Mouse (Mus musculus) spleen, adult 12 weeks (tissue): ENCODE results near the gene Scn11a.

Source experiments
- DNase-seq: peaks from one replicate; pipeline ENCODE4 v3.0.0; 2022; ENCODE audit warnings: low spot score

Gene Scn11a

DNA sequence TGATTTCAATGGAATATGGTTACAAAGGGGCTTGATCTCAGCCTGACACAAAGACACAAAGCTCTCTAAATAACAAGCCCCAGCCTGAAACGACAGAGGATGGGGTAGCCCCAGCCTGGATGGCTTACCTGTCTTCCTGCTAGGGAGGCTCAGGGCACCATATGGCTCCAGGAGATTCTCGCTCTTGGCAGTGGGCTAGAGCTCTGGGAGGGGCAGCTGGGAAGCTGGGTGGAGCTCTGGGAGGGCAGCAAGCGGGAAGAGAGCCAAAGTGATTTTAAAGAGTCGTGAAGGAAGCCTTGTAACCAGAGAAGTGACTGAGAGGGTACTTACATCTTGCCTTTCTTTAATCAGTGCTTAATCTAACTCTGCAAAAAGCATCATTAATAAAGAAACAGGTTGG is at the start of gene Scn11a:
Gene Scn11a (minus strand): TSS at position 160 of the 400 bp plus-strand sequence.
- DNase-seq = no peak

DNA sequence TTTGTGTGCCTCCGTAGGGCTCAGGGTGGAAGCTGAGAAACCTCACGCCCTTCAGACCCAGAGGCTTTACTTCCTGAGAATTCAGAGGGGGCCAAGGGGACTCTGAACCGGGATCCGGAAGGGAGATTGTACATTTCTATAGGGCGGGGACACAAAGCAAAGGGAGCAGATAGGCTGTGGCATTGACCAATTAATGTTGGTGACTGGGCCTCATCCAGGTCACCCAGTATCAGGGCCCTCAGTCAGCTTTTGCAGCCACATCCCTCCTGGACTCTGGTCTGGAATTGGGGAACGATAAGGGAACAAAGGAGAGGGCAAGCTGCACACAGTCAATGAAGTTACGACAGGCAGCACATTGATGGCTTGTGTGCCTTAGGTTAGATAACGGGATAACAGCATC is 28.9 kb upstream of the Scn11a start:
- DNase-seq = no peak

DNA sequence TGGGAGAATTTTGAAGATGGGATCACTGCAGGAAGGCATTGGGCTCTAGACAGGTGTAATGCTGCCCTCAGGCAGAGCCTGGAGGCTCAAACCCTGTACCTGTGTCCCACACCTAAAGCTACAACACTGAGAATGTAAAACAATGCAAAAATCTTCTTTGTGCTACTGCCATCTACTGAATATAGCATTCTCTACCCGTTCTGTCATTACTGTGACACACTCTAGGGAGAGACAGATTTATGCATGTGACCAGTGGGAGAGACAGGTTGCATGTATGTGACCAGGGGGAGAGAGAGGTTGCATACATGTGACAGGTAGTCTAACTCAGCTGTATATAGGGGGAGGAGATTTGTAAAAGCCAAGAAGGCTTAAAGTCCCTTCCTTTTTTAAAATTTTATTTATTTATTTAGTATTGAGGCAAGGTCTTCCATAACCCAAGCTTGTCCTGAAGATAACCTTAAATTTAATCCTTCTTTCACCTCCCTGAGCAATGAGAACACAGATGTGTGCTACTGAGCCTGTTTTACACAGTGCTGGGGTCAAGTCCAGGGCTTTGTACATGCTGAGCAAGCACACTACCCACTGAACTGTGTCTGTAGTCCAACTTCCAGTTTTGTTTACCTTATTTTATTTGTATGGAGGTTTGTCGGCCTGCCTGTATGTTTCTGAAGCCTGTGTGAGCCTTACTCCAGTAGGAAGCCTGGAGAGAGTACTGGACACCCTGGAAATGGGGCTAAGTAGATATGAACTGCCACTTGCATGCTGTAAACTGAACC is 28.0 kb upstream of the Scn11a start:
- DNase-seq = no peak

DNA sequence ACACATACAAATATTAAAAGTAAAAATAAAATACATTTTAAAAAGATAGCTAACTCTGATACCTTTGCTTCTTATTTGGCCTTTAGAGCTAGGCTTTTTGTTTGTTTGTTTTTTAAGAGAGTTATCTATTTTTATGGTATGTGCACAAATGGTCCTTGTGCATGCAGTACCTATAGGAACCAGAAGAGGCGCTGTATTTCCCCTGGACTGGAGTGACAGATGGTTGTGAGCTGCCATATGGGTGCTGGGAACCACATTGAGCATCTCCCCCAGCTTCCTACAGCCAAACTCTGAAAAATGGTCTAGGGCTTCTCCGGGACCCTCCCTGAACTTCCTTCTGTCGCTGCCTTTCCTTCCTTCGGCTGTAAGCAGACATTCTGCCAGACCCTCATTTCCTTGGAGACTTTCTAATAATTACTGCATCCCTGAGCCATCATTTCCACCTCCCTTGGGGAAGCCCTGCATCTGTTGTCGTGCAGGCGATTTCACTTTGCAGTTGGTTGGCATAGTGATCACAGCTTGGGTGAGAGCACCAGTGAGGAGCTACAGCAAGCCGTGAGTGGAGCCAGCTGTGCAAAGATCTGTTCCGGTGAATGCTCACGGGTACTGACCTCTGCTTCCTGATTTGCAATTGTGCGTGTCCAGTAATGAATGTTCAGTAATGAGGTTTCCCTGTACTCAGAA is 27.2 kb upstream of the Scn11a start:
- DNase-seq = no peak

DNA sequence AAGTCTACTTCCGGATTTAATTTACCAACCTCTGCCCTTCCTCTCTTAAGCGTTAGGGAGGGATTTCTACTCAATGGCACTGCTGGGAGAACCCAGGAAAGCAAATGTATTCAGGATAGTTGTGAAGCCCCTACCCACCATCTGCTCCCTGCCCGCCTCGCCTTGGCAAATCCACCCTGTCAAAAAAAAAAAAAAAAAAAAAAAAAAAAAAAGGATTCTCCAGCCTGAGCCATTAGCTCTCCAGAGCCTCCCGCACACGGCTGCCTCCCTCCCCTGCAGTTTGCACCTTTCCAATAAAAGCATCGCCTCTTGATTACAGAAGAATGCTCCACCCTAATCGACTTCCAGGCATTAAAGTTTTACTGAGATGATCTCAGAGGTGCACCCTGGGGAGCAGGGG is 24.0 kb upstream of the Scn11a start:
- no peak for DNase-seq

DNA sequence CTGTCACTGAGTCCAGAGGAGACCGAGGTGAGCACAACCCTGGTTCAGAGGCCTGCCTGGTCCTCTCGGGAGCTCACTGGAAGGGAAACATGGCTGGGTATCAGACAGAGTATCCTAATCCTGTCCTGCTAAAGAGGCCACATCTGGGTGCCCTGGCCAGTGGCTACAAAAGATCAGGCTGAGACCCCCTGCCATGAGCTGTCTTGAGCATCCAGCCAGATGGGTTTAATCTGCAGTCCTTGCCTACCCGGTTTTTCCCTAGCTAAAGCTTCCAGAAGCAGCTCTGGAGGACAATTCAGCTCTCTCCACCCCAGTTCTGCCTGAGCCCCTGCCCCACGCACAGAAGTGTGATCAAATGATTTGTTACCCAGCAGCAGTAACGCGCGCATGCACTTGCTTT is 23.4 kb upstream of the Scn11a start:
- no peak for DNase-seq

DNA sequence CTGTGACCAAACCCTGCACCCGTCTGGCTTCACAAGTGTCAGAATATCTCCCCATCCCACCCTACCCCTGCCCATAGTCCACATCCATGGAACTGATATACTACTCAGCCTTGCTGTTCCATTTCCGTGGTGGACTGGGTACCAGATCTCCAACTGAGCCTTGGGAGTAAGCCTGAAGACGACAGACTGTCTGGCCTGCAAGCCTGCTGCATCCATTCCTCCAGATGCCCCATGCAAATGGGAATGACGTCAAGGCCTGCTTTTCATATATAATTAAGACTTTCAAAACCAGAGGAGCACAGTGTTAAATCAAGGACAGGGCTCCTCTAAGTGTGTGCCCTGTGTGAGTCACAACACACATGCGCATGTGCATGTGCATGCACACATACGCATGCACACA is 21.9 kb upstream of the Scn11a start:
- no peak for DNase-seq

DNA sequence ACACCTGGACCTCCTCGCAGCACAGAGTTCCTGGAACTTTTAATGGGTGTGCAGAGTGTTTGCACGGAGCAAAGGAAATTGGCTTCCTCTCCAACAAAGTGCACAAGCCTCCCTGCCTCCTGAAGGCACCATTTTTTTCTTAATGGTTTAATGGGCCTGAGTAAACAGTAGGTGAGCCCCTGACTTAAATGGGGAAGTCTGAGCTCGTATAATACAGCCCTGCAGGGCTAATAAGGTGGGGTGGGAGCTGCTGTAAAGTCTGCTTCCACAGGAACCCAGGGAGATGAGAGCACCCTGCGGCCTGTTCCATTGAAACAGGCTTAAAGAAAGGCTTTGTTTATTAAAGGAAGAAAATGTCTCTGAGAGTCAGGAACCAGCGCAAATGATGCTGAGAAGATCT is 19.5 kb upstream of the Scn11a start:
- DNase-seq = no peak

DNA sequence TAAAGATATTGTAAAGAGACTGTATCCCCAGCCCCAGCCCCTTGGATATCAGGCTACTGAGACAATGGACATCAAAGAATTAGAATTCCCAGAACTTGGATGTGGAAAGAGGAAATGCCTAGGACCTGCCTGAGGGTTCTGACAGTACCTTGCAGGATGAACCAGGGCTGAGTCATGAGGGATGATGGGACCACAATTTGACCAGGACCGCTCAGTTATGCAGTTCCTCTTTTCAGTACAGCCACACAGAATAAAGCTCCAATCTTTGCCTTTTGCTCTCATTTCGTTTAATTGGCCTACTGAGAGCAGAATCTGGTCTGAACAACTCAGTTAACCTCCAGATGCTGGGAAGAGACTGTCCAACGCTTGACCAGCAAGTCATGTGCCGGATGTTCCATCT is 18.3 kb upstream of the Scn11a start:
- no peak for DNase-seq

DNA sequence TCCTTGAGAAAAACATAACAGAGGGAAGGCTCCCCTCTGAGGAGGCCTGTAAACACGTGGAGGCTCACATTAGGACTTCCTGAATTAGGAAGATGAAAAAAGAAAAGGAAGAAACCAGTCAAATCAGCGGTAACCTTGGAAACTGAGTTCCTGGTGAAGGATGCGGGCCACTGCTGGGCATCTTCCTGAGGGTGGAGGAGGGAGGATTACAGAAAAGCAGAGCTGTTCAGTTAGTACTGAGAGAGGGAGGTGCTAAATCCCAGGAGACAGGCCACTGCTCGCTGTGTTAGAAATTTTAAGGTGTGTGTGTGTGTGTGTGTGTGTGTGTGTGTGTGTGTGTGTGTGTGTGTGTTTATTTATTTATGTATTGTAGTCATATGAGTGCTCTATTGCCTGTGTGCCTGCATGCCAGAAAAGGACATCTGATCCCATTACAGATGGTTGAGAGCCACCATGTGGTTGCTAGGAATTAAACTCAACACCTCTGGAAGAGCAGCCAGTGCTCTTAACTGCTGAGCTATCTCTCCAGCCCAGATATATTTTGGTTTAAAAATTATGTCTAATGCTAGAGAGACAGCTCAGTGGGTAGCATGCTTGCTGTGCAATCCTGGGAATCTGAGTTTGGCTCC is 17.4 kb upstream of the Scn11a start:
- DNase-seq = no peak

DNA sequence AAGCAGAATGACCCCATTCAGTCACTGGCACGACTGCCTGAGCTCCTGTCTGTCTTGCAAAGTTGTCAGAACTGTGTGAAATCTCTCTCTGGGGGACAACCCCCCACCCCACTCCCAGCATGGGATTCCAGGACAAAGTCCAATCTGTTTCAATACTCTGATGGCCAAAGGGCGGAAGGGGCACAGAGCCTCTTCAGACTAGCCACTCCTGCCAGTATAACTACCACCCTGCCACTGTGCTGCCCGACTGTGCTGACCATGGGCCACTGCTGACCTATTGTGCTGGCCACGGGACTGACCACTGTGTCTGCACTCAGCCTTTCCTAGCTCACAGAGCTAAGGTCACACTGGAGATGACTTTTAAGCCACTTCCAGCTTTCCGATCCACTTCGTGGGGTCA is 16.8 kb upstream of the Scn11a start:
- DNase-seq = no peak

DNA sequence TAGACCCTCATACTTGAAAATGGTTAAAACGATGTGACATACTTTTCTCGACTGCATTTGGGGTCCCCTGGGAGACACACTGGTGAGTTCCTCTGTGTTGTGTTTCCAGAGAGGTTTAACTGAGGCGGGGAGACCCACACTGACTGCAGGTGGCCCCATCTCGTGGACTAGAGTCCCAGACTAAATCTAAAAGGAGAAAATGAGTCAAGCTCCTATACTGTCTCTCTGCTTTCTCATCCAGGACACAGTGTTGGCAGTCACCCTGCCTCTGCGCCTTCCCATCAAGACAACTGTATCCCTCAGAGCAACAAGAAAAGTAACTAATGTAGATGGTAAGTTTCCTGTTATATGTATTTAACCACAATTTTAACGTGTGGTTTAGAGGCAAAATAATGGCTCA is 15.9 kb upstream of the Scn11a start:
- DNase-seq = no peak

DNA sequence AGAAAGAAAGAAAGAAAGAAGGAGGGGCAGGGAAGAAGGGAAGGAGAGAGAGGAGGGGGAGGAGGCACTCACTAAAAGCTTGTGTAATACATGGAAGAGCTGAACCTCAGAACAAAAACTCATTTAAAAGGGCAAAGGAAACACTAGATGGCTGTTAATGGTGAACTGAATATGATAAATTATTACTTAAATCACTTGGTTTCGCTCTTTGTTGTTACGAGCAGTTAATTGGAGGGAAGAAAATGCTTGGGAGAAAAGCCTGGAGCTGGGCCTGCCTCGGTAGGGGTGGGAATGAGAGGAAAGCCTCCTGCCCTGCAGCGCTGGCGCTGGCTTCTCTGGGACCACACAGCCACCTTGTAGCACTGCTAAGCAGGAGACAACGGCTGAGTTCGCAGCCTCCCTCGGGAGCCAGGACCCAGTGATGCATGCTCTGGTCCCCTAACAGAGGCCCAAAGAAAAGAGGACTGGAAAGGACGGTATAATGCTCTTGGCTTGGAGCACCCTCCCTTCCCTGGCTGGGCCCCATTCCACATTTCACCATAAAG is 10.4 kb upstream of the Scn11a start:
- no peak for DNase-seq

DNA sequence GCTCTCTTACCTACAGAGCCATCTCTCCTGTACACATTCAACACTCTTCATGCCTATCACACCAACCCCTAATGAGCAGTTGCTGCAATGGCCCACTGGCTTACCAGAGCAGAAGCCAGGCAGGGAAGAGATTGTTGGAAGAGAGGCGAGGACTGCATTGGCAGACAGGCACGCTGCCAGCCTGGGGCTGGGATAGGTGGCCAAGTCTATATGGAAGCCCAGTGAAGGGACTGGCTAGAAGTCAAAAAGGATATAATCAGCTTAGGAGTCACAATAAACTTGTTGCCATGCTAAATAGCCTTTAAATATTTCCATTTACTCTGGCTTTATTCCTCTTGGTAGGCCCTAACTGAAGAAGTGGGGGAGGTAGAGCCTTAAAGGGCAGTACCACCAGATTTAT is 5.7 kb upstream of the Scn11a start:
- DNase-seq = no peak

DNA sequence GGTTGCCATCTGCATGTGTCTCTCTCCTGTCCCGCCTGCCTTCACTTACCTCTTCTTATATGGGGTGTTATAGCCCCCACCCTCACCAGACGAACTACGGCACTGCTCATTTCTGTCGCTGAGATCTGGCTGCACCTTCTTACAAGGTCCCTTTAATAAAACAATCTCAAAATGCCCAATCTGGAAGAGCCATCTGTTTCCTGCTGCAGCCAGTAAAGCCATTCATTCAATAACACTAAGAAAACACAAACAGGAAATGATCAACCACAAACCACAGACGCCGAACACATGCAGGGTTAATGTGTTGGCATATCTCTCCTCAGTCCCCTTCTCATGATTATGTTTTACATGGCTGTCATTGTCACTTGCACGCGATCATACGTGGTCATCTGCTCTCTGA is 1.5 kb downstream of the Scn11a start:
- no peak for DNase-seq

DNA sequence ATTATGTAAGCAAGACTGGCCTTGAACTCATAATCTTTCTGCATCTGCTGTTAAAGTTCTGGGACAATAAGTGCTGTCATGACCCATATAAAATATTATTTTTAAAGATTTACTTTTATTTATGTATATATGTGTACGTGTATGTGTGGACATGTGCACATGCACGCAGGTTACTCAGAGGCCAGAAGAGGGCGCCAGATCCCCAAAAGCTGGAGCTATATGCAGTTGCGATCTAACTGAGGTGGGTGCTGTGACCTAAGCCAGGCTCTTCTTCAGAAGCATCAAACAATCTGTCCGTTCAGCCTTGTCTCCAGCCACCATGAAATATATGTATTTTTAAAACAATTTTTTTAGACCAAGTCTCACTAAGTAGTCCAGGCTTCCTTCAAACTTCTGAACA is 11.6 kb downstream of the Scn11a start:
- DNase-seq = no peak

DNA sequence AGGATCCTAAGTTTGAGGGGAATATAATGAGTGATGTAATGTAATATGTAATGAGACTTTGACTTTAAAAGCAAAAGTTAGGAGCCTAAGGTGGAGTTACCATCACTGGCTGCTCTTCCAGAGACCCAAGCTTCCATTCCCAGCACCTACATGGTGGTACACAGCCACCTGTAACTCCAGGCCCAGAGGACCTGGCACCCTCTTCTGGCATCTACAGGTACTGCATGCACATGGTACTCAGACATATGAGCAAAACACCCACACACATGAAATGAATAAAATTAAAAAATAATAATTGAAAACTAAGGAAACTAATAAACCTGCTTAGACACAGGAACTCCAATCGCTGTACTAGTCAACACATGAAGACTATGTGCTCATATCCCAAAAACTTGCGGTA is 18.8 kb downstream of the Scn11a start:
- no peak for DNase-seq

DNA sequence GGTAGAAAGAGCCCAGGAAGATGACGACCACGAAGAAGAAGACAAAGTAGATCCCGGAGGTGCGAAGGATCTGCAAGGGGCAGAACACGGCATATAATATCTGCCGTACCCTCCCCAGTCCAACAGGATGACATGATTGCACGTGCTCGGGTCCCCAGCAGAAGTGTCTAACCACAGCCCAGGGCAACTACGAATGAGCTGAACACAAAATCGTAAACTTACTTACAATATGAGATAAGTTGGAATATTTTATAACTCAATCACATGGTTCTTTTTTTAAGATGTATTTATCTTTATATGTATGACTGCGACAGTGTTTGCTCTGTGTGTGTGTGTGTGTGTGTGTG is 20.8 kb downstream of the Scn11a start:
- DNase-seq = no peak

DNA sequence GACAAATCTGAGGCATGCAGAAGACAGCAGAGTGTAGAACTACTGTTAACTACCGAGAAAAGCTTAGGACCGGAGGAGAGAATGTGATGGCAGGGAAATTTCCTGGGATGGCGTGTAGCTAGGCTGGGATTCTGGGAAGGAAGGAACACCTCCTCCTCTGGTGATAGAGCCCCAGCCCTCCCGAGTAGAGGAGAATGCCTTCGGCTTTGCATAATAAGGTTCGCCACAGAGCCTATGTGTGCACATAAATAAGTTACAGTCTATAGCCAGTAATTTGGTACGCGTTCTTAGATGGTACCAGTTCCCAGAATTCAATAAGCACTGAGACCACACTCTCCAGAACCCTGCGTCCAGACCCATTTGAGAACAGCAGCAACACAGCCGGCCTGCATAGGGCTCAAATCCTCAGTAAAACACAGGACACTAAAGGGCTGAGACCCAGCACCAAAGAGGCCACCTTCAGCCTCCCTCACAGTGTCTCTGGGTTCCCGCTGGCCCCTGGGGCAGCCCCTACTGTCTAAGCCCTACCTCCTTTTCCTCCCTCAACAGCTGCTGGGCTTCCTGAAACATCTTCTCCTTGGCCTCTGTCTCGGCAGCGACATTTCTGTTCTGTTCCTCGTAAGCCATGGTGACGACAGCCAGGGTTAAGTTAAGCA is 21.3 kb downstream of the Scn11a start:
- no peak for DNase-seq

DNA sequence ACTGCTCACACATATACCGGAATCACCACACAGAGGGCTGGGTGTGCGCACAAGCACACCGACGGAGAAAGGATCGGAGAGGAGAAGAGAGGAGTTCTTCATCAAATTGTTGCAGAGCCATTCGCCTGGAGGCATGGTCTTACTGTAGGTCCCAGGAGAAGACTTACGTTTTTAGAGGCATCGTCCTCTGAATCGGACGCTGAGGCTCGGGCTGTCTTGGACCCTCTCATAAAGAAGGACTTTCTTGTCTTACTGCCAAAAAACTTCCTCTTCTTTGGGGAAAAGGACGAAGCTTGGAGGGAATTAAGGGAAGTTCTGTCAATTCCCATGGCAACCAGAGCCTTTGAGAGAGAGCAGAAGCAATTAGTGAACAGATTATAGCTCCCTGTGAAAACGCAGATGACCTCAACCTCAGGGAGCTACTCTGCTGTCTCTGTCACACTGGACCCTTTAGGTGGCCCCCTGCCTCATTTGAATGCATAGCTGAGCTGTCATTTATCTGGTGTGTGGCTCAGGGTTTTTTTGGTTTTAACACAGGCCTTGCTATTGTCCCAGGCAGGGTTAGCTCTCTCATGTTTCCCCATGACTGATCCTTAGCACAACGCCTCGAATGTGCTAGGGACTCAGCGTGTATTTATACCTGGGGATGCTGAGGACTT is 22.0 kb downstream of the Scn11a start:
- DNase-seq = no peak

DNA sequence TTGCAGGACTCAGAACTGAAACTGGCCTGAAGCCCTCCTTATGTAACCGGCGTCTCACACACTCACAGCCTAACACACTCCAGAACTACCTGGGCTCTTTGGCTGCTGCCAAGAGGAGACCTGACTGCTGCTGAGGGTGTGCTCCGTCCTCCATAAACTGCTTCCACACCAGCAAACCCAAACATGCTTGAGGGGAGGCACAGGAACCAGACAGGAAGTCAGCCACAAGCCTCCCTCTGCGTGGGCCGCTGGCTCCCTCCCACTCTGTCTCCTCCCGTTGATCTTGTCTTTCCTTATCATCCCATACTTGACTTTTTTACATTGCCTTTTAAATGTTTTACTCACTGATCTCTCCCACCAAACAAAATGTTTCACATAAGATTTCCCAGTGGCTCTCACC is 23.8 kb downstream of the Scn11a start:
- no peak for DNase-seq

DNA sequence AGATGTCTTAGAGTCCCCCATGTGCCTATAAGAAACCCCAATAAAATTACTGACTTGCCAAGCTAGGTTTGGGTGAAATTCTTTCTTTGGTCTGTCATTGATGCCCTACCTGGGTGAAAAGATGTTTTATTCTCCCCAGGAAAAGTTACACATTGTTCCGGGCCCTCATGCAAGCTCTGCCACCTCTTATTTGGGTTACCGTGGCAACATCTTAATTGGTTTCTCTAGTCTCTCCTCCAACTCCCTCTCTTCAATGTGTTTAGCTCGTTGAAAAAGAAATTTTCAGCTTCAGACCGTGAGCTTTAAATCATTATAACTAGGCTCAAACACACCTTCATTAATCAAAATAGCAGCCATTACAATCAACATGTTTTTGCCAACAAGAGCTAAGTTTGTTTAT is 28.5 kb downstream of the Scn11a start:
- DNase-seq = no peak
